Mouse (Mus musculus) MEL (cell line): ENCODE measurements around the gene Sec16a. TPM values are rescaled to one million over a fixed set of nuclear protein-coding genes. Genes with fewer than 3 reads are reported as not detected.

Experiments
- DNase-seq: peaks from one replicate; pipeline ENCODE4 v3.0.0; 2011; ENCODE audit warnings: low read depth, low spot score
- H3K27ac ChIP-seq: 2 replicates; pipeline ENCODE4 v1.5.1; 2012; ENCODE audit warnings: low read depth, mild to moderate bottlenecking, control low read depth, low read length, moderate library complexity; ENCODE audit not compliant: control insufficient read depth
- H3K27me3 ChIP-seq, 2 experiments: fragments of 150-350 bp in 1 of 2; sonication (generic) in 1 of 2; 2 replicates each; pipeline ENCODE4 v1.6.1; 2012; ENCODE audit warnings: low read length in 2 of 2, mild to moderate bottlenecking in 2 of 2, improper control_type of control experiment in 1 of 2, moderate library complexity in 1 of 2; ENCODE audit not compliant: insufficient read depth in 2 of 2, control insufficient read depth in 1 of 2
- H3K36me3 ChIP-seq, 2 experiments: 2 replicates each; pipeline ENCODE4 v1.6.1; 2012 to 2014; ENCODE audit warnings: low read length in 2 of 2, improper control_type of control experiment in 1 of 2, inconsistent platforms in 1 of 2, mild to moderate bottlenecking in 1 of 2; ENCODE audit not compliant: insufficient read depth in 2 of 2, control insufficient read depth in 1 of 2
- H3K4me1 ChIP-seq, 2 experiments: fragments of 150-350 bp in 1 of 2; sonication (generic) in 1 of 2; 2 replicates each; pipeline ENCODE4 v1.6.1; 2012; ENCODE audit warnings: low read length in 2 of 2, improper control_type of control experiment in 1 of 2, mild to moderate bottlenecking in 1 of 2; ENCODE audit not compliant: insufficient read depth in 2 of 2, control insufficient read depth in 1 of 2
- H3K4me3 ChIP-seq, 2 experiments: fragments of 150-350 bp in 1 of 2; sonication (generic) in 1 of 2; 2 replicates each; pipeline ENCODE4 v1.5.1; 2012; ENCODE audit warnings: low read depth in 2 of 2, low read length in 2 of 2, mild to moderate bottlenecking in 2 of 2, moderate library complexity in 2 of 2, control low read depth in 1 of 2, improper control_type of control experiment in 1 of 2; ENCODE audit not compliant: control insufficient read depth in 1 of 2, insufficient read depth in 1 of 2
- H3K79me2 ChIP-seq: 2 replicates; pipeline ENCODE4 v1.6.1; 2012; ENCODE audit warnings: mild to moderate bottlenecking, low read length, moderate library complexity; ENCODE audit not compliant: control insufficient read depth, poor library complexity, insufficient read depth
- H3K9ac ChIP-seq: 2 replicates; pipeline ENCODE4 v1.6.1; 2012; ENCODE audit warnings: low read depth, mild to moderate bottlenecking, control low read depth, low read length, moderate library complexity; ENCODE audit not compliant: control insufficient read depth, poor library complexity, severe bottlenecking
- H3K9me3 ChIP-seq: fragments of 150-350 bp; sonication (generic); replicated peaks from 2 replicates; pipeline ENCODE4 v1.6.1; 2012; ENCODE audit warnings: mild to moderate bottlenecking, low read length, improper control_type of control experiment, moderate library complexity; ENCODE audit not compliant: insufficient read depth
- BHLHE40 ChIP-seq: IDR thresholded peaks from 2 replicates; pipeline ENCODE4 v1.6.1; 2012; ENCODE audit warnings: low read depth, mild to moderate bottlenecking, inconsistent platforms, low read length, improper control_type of control experiment, borderline replicate concordance
- CHD1 ChIP-seq: IDR thresholded peaks from 2 replicates; pipeline ENCODE4 v1.6.1; 2012; ENCODE audit warnings: low read depth, mild to moderate bottlenecking, inconsistent platforms, low read length, improper control_type of control experiment
- CHD2 ChIP-seq: IDR thresholded peaks from 2 replicates; pipeline ENCODE4 v1.6.1; 2011; ENCODE audit warnings: low read length, improper control_type of control experiment
- CTCF ChIP-seq, 3 experiments: IDR thresholded peaks in 2 of 3; conservative IDR thresholded peaks in 1 of 3; 2 replicates each; pipeline ENCODE4 v1.5.1; 2011 to 2012; ENCODE audit warnings: low read length in 3 of 3, low read depth in 2 of 3, mild to moderate bottlenecking in 2 of 3, improper control_type of control experiment in 1 of 3, inconsistent platforms in 1 of 3, mixed read lengths in 1 of 3, moderate library complexity in 1 of 3; ENCODE audit not compliant: control insufficient read depth in 1 of 3, insufficient read depth in 1 of 3, poor library complexity in 1 of 3, severe bottlenecking in 1 of 3
- EP300 ChIP-seq, 2 experiments: IDR thresholded peaks; 2 replicates each; pipeline ENCODE4 v1.6.1; 2011; ENCODE audit warnings: improper control_type of control experiment in 2 of 2, low read length in 2 of 2, low read depth in 1 of 2, mild to moderate bottlenecking in 1 of 2
- ETS1 ChIP-seq: IDR thresholded peaks from 2 replicates; pipeline ENCODE4 v1.6.1; 2012; ENCODE audit warnings: low read depth, mild to moderate bottlenecking, inconsistent platforms, low read length, improper control_type of control experiment, moderate library complexity
- GABPA ChIP-seq: IDR thresholded peaks from 2 replicates; pipeline ENCODE4 v1.6.1; 2012; ENCODE audit warnings: low read depth, mild to moderate bottlenecking, inconsistent platforms, low read length, improper control_type of control experiment, moderate library complexity
- GATA1 ChIP-seq: IDR thresholded peaks from 2 replicates; pipeline ENCODE4 v1.6.1; 2011; ENCODE audit warnings: low read depth, low read length, improper control_type of control experiment
- JUND ChIP-seq: IDR thresholded peaks from 2 replicates; pipeline ENCODE4 v1.6.1; 2011; ENCODE audit warnings: low read depth, mild to moderate bottlenecking, improper control_type of control experiment, low read length
- KAT2A ChIP-seq: conservative IDR thresholded peaks from 2 replicates; pipeline ENCODE4 v1.6.1; 2012; ENCODE audit warnings: low read depth, low read length, improper control_type of control experiment, inconsistent platforms
- MAX ChIP-seq: IDR thresholded peaks from 2 replicates; pipeline ENCODE4 v1.6.1; 2011; ENCODE audit warnings: low read length, improper control_type of control experiment
- MEF2A ChIP-seq: IDR thresholded peaks from 2 replicates; pipeline ENCODE4 v1.6.1; 2014; ENCODE audit warnings: low read depth, mild to moderate bottlenecking, inconsistent platforms, low read length, improper control_type of control experiment; ENCODE audit not compliant: poor library complexity, insufficient replicate concordance, severe bottlenecking; ENCODE audit errors: extremely low read depth
- MYB ChIP-seq: IDR thresholded peaks from 2 replicates; pipeline ENCODE4 v1.6.1; 2011; ENCODE audit warnings: mild to moderate bottlenecking, low read depth, low read length, improper control_type of control experiment
- MYC ChIP-seq: IDR thresholded peaks from 2 replicates; pipeline ENCODE4 v1.6.1; 2011; ENCODE audit warnings: low read depth, mild to moderate bottlenecking, low read length, improper control_type of control experiment, moderate library complexity
- NRF1 ChIP-seq: IDR thresholded peaks from 2 replicates; pipeline ENCODE4 v1.6.1; 2014; ENCODE audit warnings: low read depth, mild to moderate bottlenecking, inconsistent platforms, low read length, improper control_type of control experiment, moderate library complexity; ENCODE audit not compliant: poor library complexity, insufficient read depth, severe bottlenecking
- RAD21 ChIP-seq: IDR thresholded peaks from 2 replicates; pipeline ENCODE4 v1.6.1; 2011; ENCODE audit warnings: mild to moderate bottlenecking, low read depth, low read length, improper control_type of control experiment
- RCOR1 ChIP-seq: IDR thresholded peaks from 2 replicates; pipeline ENCODE4 v1.6.1; 2012; ENCODE audit warnings: low read depth, mild to moderate bottlenecking, inconsistent platforms, low read length, improper control_type of control experiment
- SIN3A ChIP-seq: IDR thresholded peaks from 2 replicates; pipeline ENCODE4 v1.6.1; 2012; ENCODE audit warnings: low read length, improper control_type of control experiment, inconsistent platforms
- SMC3 ChIP-seq: IDR thresholded peaks from 2 replicates; pipeline ENCODE4 v1.6.1; 2011; ENCODE audit warnings: low read depth, low read length, improper control_type of control experiment
- TBP ChIP-seq: IDR thresholded peaks from 2 replicates; pipeline ENCODE4 v1.8.0; 2011; ENCODE audit warnings: low read depth, low read length, improper control_type of control experiment
- UBTF ChIP-seq: IDR thresholded peaks from 2 replicates; pipeline ENCODE4 v1.6.1; 2012; ENCODE audit warnings: low read depth, mild to moderate bottlenecking, inconsistent platforms, low read length, improper control_type of control experiment, moderate library complexity, borderline replicate concordance; ENCODE audit not compliant: insufficient read depth
- USF2 ChIP-seq, 2 experiments: IDR thresholded peaks; 2 replicates each; pipeline ENCODE4 v1.6.1; 2011 to 2012; ENCODE audit warnings: improper control_type of control experiment in 2 of 2, low read length in 2 of 2, borderline replicate concordance in 1 of 2, inconsistent platforms in 1 of 2, low read depth in 1 of 2, mild to moderate bottlenecking in 1 of 2; ENCODE audit not compliant: insufficient read depth in 1 of 2
- ZC3H11A ChIP-seq: IDR thresholded peaks from 2 replicates; pipeline ENCODE4 v1.6.1; 2012; ENCODE audit warnings: low read depth, mild to moderate bottlenecking, inconsistent platforms, low read length, improper control_type of control experiment
- ZKSCAN1 ChIP-seq: IDR thresholded peaks from 2 replicates; pipeline ENCODE4 v1.6.1; 2012; ENCODE audit warnings: low read depth, mild to moderate bottlenecking, inconsistent platforms, low read length, improper control_type of control experiment, moderate library complexity
- polyA plus RNA-seq, 2 experiments: library from polyadenylated mRNA; stranded (reverse) in 1 of 2; unstranded in 1 of 2; fragments of >175 nt in 1 of 2; fragments of >200 nt in 1 of 2; gene quantifications; 2 replicates each; pipeline versions ENCODE4 v1.2.1 to v1.2.4; 2012; ENCODE audit warnings: low replicate concordance in 2 of 2, low read depth in 1 of 2; ENCODE audit not compliant: insufficient read length in 2 of 2, insufficient read depth in 1 of 2, missing spikeins in 1 of 2
- total RNA-seq: library from RNA; depleted of rRNA; stranded (reverse); fragments of 300-350 nt; gene quantifications from 2 replicates; pipeline ENCODE4 v1.2.3, GENCODE M21; 2012

The Sec16a gene
- total and polyA plus RNA-seq, 3 experiments, result 20.3 to 38.0 TPM; not detected in 1

- no peak overlapping the region for H3K9ac ChIP-seq
Measured at GRCm38 (mm10) chr2:26421969-26422368, 23.0 kb downstream of the Sec16a start.

GRCm38 (mm10) chr2:26418120-26418519, 26.9 kb downstream of the Sec16a start:
- no peak for DNase-seq
- peaks cover 0 to 5% of the 10 kb centered on the region in 2 experiments; a peak in 2 of 4 replicates for H3K36me3 ChIP-seq
- TF ChIP-seq CHD1, result no peak
- no peak for TF ChIP-seq EP300 (IDR thresholded peaks at IDR 0.05; ENCODE audit: low read depth in 1 of 2, low read length in 2 of 2)
- no peak for TF ChIP-seq USF2 (IDR thresholded peaks at IDR 0.05; ENCODE audit: borderline replicate concordance in 1 of 2, insufficient read depth in 1 of 2, low read depth in 1 of 2, low read length in 2 of 2)
- no peak for TF ChIP-seq SMC3
- no peak for TF ChIP-seq RCOR1
- TF ChIP-seq GABPA, result no peak
- no peak for TF ChIP-seq ZC3H11A
- no peak for TF ChIP-seq MYB
- no peak for TF ChIP-seq MYC
- TF ChIP-seq, all 39 proteins: peak for 0

More at GRCm38 (mm10) chr2:26421969-26422368, 23.0 kb downstream of the Sec16a start:
- no peaks in the 10 kb centered on the region for H3K79me2 ChIP-seq
- TF ChIP-seq MYC, result no peak
- no peak for TF ChIP-seq SMC3
- no peak for TF ChIP-seq MAX
- no peak for TF ChIP-seq MEF2A
- TF ChIP-seq CTCF (IDR thresholded peaks at IDR 0.05 in 2 of 3, conservative IDR thresholded peaks at IDR 0.05 in 1 of 3; ENCODE audit: control insufficient read depth in 1 of 3, insufficient read depth in 1 of 3, low read depth in 2 of 3, low read length in 3 of 3, poor library complexity in 1 of 3, severe bottlenecking in 1 of 3), result no peak
- TF ChIP-seq RAD21, result no peak
- TF ChIP-seq ZKSCAN1, result no peak
- no peak for TF ChIP-seq ETS1
- TF ChIP-seq BHLHE40, result no peak
- no peak for TF ChIP-seq KAT2A
- TF ChIP-seq UBTF, result no peak
- TF ChIP-seq GABPA, result no peak
- TF ChIP-seq GATA1, result no peak
- TF ChIP-seq CHD2, result no peak
- TF ChIP-seq JUND, result no peak
- TF ChIP-seq TBP, result no peak
- no peak for TF ChIP-seq NRF1
- TF ChIP-seq SIN3A, result no peak
- H3K4me3 ChIP-seq, result no peak overlapping the region
- no peaks in the 10 kb centered on the region for H3K27me3 ChIP-seq
- H3K36me3 ChIP-seq, result peaks cover 0 to 11% of the 10 kb centered on the region in 2 experiments; a peak in 2 of 4 replicates
- no peaks in the 10 kb centered on the region for H3K4me1 ChIP-seq
- H3K9me3 ChIP-seq, result no peaks in the 10 kb centered on the region
- DNase-seq, result no peak
- H3K27ac ChIP-seq, result no peak overlapping the region

More at GRCm38 (mm10) chr2:26418120-26418519, 26.9 kb downstream of the Sec16a start:
- H3K27ac ChIP-seq, result no peak overlapping the region
- no peaks in the 10 kb centered on the region for H3K9me3 ChIP-seq
- H3K4me3 ChIP-seq, result no peak overlapping the region
- H3K27me3 ChIP-seq, result no peaks in the 10 kb centered on the region
- no peaks in the 10 kb centered on the region for H3K79me2 ChIP-seq
- H3K4me1 ChIP-seq, result no peaks in the 10 kb centered on the region
- H3K9ac ChIP-seq, result no peak overlapping the region
